Mouse (Mus musculus): ENCODE measurements around the gene Tpmt.

DNA sequence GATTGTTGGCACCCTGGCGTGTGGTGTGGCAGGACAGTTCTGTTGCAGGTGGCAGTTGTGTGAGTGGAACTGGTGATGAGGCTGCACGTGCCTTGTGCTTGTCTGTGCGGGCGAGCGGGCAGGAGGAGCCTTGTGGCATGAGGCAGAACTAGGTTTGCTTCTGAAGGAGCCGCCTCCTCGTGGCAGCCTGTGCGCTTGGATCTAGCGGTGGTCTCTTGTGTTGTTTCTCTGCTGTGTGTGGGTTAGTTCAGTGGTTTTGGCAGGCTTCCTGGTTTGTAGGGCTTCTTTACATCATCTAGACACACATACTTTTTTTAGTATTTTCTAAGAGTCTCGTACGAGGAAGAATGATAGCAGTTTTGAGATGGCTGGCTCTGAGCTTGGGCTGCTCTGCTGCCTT is 11.6 kb upstream of the Tpmt start:
- no peak for TF ChIP-seq UBTF (IDR thresholded peaks at IDR 0.05; ENCODE audit: low read depth, low read length)
- no peak for TF ChIP-seq POLR2A (IDR thresholded peaks at IDR 0.05; ENCODE audit: low read depth, low read length)
- no peak for TF ChIP-seq SMC3 (IDR thresholded peaks at IDR 0.05; ENCODE audit: low read depth, low read length)
- TF ChIP-seq TCF12 (IDR thresholded peaks at IDR 0.05; ENCODE audit: low read depth, low read length): no peak

All from CH12.LX (cell line).